ENCODE assay signal across 13 mouse cellular contexts in the genomic region with DNA sequence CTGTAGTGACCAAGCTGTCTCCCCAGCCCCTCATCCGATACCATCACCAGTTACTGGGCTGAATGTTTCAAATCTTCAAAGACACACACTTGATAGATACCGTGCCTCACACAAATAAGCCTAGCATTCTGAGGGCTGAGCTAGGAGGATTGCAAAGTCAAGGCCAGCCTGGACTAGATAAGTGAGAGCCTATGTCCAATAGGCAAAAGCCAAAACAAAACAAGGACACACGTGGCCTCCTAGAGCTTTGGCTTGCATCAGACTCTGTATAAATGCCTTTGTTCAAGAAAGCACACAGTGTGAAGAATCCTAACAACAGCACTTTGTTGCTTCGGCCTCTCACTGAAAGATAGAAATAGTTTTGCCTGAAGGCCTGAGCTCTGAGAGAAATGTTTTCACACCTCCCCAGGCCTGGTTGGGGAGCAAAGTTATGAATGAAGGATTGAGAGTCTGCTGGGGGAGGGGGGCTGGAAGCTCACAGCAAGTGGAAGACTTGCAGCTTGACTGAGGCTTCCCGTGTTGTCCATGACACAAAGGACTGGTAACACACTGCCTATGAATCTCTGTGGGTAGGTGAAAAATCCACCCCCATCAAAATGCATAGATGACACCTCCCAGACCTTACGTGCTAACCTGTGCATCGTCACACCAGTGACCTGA.
"Had no signal": no experiment of that assay in that cellular context is flagged by ENCODE, and none has a peak within 500 bp of the region (broad histone marks: within the 10 kb centered on the region; RNA-seq: fewer than 3 reads in every experiment).

No protein-coding gene starts in this region.

- ATAC-seq: midbrain, embryonic 16.5 days had no signal

- H3K9ac ChIP-seq: liver, embryonic 15.5 days had no signal

- H3K4me3 ChIP-seq: limb, embryonic 10.5 days; liver, embryonic 15.5 days; midbrain, embryonic 10.5 days had no signal

- H3K4me2 ChIP-seq: liver, embryonic 11.5 days; liver, embryonic 15.5 days had no signal

- H3K36me3 ChIP-seq: liver, embryonic 15.5 days had no signal

- H3K9me3 ChIP-seq: limb, embryonic 10.5 days; liver, embryonic 15.5 days; midbrain, embryonic 10.5 days had no signal

- DNase-seq: kidney, adult 18-20 months; kidney, postnatal 10 days; kidney, postnatal 4 days; lung, adult 2 months; lung, postnatal 10 days; lung, postnatal 4 days; thymus, postnatal 4 days had no signal

- H3K27ac ChIP-seq: limb, embryonic 10.5 days; liver, embryonic 15.5 days; midbrain, embryonic 10.5 days; stomach, postnatal 0 days had no signal
